Mouse (Mus musculus) megakaryocyte, embryonic 14.5 days (primary cell): ENCODE data around the gene Rpl19.

Source experiments
- FLI1 ChIP-seq: IDR thresholded peaks from 2 replicates; pipeline ENCODE4 v1.6.1; 2012; ENCODE audit warnings: low read length, inconsistent platforms, mixed read lengths
- GATA1 ChIP-seq: IDR thresholded peaks from 3 replicates; pipeline ENCODE4 v1.6.1; 2012; ENCODE audit warnings: mixed read lengths, low read length, inconsistent platforms, borderline replicate concordance

DNA sequence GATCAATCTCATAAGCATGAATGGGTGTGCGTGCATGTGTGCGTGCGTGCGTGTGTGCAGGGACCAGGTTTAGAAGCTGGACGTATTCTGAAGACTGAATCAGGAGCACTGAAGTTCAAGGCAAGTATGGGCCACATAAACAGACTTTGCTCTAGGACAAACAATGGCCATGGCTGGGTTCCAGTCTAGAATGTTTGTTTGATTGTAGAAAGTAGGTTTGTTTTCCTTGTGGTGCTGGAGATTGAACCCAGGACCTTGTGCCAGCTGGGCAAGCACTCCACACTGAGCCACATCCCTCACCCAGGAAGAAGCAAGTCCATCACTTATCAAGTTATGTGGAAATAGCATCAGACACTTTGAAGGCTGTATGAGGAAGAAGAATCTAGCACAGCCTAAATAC, 10.3 kb upstream of the Rpl19 start:
- TF ChIP-seq GATA1: no peak
- TF ChIP-seq FLI1: no peak
